Mouse (Mus musculus) embryonic fibroblast, embryonic 13.5 days (primary cell): Measurements from ENCODE around the gene Crym. TPM values are rescaled to one million over a fixed set of nuclear protein-coding genes. Genes with fewer than 3 reads are reported as not detected.

Experiments used
- H3K27ac ChIP-seq: 2 replicates; pipeline ENCODE4 v1.5.1; 2012; ENCODE audit warnings: low read length, control low read depth, inconsistent platforms; ENCODE audit not compliant: insufficient read depth
- H3K4me1 ChIP-seq: 2 replicates; pipeline ENCODE4 v1.6.1; 2011; ENCODE audit warnings: low read length; ENCODE audit not compliant: control insufficient read depth, insufficient read depth
- H3K4me3 ChIP-seq: 2 replicates; pipeline ENCODE4 v1.5.1; 2011; ENCODE audit warnings: mild to moderate bottlenecking, control low read depth, low read length; ENCODE audit not compliant: insufficient read depth
- CTCF ChIP-seq: IDR thresholded peaks from 2 replicates; pipeline ENCODE4 v1.5.1; 2011; ENCODE audit warnings: mild to moderate bottlenecking, control low read depth, low read length, moderate library complexity, borderline replicate concordance; ENCODE audit not compliant: insufficient read depth
- POLR2A ChIP-seq: IDR thresholded peaks from 2 replicates; pipeline ENCODE4 v1.6.1; 2011; ENCODE audit warnings: low read depth, mild to moderate bottlenecking, control low read depth, low read length, moderate library complexity
- polyA plus RNA-seq: library from polyadenylated mRNA; stranded (reverse); fragments of >200 nt; gene quantifications from 2 replicates; pipeline ENCODE4 v1.2.4, GENCODE M21; 2011; ENCODE audit warnings: low read depth; ENCODE audit not compliant: missing spikeins, insufficient read length

Crym gene
- polyA plus RNA-seq, 1 experiment, result 0.63 TPM

- Histone ChIP-seq H3K4me1 (no peaks in the 10 kb centered on the region), H3K4me3 (no peak overlapping the region), H3K27ac (no peak overlapping the region)
- TF ChIP-seq CTCF, result no peak
- no peak for TF ChIP-seq POLR2A
Measured at GRCm38 (mm10) chr7:120172188-120172700, 29.7 kb downstream of the Crym start.

- no peak overlapping the region for H3K4me3 ChIP-seq
- TF ChIP-seq POLR2A (no peak), CTCF (no peak)
- no peaks in the 10 kb centered on the region for H3K4me1 ChIP-seq
- H3K27ac ChIP-seq, result no peak overlapping the region
Measured at GRCm38 (mm10) chr7:120163581-120164251, 38.2 kb downstream of the Crym start.

- H3K4me1 ChIP-seq, result no peaks in the 10 kb centered on the region
- H3K27ac ChIP-seq, result no peak overlapping the region
- TF ChIP-seq CTCF (no peak), POLR2A (no peak)
- no peak overlapping the region for H3K4me3 ChIP-seq
Measured at GRCm38 (mm10) chr7:120158121-120158613, 43.7 kb downstream of the Crym start.

- TF ChIP-seq POLR2A (no peak), CTCF (no peak)
- H3K4me1 ChIP-seq, result no peaks in the 10 kb centered on the region
- no peak overlapping the region for H3K27ac ChIP-seq
- H3K4me3 ChIP-seq, result no peak overlapping the region
Measured at GRCm38 (mm10) chr7:120157575-120158061, 44.3 kb downstream of the Crym start.

DNA sequence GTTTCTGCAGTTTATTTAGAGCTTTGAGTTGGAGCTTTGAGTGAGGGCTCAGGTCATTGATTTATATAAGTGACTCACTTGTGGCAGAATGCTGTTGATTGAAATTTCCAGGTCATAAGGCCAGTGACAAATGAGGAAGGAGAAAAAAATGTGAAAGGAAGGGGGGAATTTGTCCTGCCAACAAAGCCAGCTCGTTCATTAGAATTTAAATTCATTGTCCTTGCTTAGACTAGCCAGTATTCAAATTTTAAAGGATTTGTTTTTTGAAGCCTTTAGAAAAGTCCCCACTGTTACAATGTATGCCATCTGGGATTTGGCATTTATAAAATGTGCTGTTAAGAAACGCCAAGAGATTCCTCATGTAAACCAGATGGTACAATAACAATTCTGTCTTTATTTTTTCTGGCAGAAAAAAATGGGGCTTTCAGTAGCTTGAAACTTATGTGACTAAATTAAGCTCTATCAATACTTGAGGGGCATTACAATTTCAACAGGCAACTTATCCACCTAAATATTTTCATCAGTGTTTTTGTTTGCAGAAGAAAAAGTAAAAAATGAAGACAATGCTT is 45.0 kb downstream of the Crym start:
- Histone ChIP-seq H3K4me3 (no peak overlapping the region), H3K4me1 (no peaks in the 10 kb centered on the region), H3K27ac (no peak overlapping the region)
- TF ChIP-seq POLR2A, result no peak
- TF ChIP-seq CTCF, result no peak

- TF ChIP-seq POLR2A (no peak), CTCF (no peak)
- Histone ChIP-seq H3K27ac (no peak overlapping the region), H3K4me3 (no peak overlapping the region), H3K4me1 (no peaks in the 10 kb centered on the region)
Measured at GRCm38 (mm10) chr7:120150898-120151297, 51.0 kb downstream of the Crym start.

GRCm38 (mm10) chr7:120150257-120150656 is 51.7 kb downstream of the Crym start:
- Histone ChIP-seq H3K4me3 (no peak overlapping the region), H3K27ac (no peak overlapping the region), H3K4me1 (no peaks in the 10 kb centered on the region)
- TF ChIP-seq CTCF, result no peak
- no peak for TF ChIP-seq POLR2A

GRCm38 (mm10) chr7:120145191-120145590 is 56.7 kb downstream of the Crym start, which contains the start of gene Zp2:
TSS of gene Zp2 (minus strand) at chr7:120145291.
- Histone ChIP-seq H3K4me3 (no peak within 1 kb of the TSS), H3K4me1 (no peaks in the 10 kb centered on the region), H3K27ac (no peak within 1 kb of the TSS)
- TF ChIP-seq POLR2A (no peak), CTCF (no peak)

GRCm38 (mm10) chr7:120142743-120143142 is 59.2 kb downstream of the Crym start:
- H3K4me3 ChIP-seq, result no peak overlapping the region
- no peak for TF ChIP-seq CTCF
- no peak for TF ChIP-seq POLR2A
- H3K4me1 ChIP-seq, result no peaks in the 10 kb centered on the region

More at GRCm38 (mm10) chr7:120142743-120143142, 59.2 kb downstream of the Crym start:
- H3K27ac ChIP-seq, result no peak overlapping the region

Other genes with a start within 250 kb of the Crym start
- not detected in 2 replicates for gene Dnah3, start 106.8 kb downstream of the Crym start, polyA plus RNA-seq
- 19.9 and 24.3 TPM in 2 replicates for gene Tmem159, start 99.8 kb downstream of the Crym start, polyA plus RNA-seq
- gene Zp2, start 56.8 kb downstream of the Crym start, polyA plus RNA-seq, result not detected in 2 replicates
- not detected in 2 replicates for gene Anks4b, start 28.3 kb downstream of the Crym start, polyA plus RNA-seq
- not detected in 2 replicates for gene Abca14, start 1.9 kb upstream of the Crym start, polyA plus RNA-seq
- gene Abca15, start 126.6 kb upstream of the Crym start, polyA plus RNA-seq, result not detected in 2 replicates
- gene Abca16, start 207.5 kb upstream of the Crym start, polyA plus RNA-seq, result not detected in 2 replicates